Mouse (Mus musculus): Measurements from ENCODE around the gene Gm5089. TPM values are rescaled to one million over a fixed set of nuclear protein-coding genes. Genes with fewer than 3 reads are reported as not detected.

The Gm5089 gene
- polyA plus RNA-seq, 1 experiment from 2014 or later: 0.64 TPM

GRCm38 (mm10) chr14:122426529-122427203 is 24.2 kb downstream of the Gm5089 start:
- Histone ChIP-seq H3K27me3 (ENCODE audit: control insufficient read depth, insufficient read depth, low read length) (no peaks in the 10 kb centered on the region), H3K9ac (ENCODE audit: low read length) (no peak overlapping the region), H3K27ac (ENCODE audit: low read depth, low read length) (peak overlapping the region; percentile 12; the same call in 1 of the 2 replicates), H3K4me3 (ENCODE audit: low read depth, low read length) (no peak overlapping the region), H3K4me1 (ENCODE audit: control insufficient read depth, insufficient read depth, low read length) (peaks cover 2% of the 10 kb centered on the region; the same call in 1 of the 2 replicates), H3K36me3 (ENCODE audit: control insufficient read depth, insufficient read depth, low read length) (no peaks in the 10 kb centered on the region), H3K4me2 (no peak overlapping the region), H3K9me3 (ENCODE audit: control insufficient read depth, low read length) (no peaks in the 10 kb centered on the region)
- peak; percentile 82 for DNase-seq (ENCODE audit: low spot score, missing footprints)
- WGBS: 62% methylated on average over 10 of the region's 10 CpGs
- no peak for ATAC-seq (ENCODE audit: low FRiP score)

DNA sequence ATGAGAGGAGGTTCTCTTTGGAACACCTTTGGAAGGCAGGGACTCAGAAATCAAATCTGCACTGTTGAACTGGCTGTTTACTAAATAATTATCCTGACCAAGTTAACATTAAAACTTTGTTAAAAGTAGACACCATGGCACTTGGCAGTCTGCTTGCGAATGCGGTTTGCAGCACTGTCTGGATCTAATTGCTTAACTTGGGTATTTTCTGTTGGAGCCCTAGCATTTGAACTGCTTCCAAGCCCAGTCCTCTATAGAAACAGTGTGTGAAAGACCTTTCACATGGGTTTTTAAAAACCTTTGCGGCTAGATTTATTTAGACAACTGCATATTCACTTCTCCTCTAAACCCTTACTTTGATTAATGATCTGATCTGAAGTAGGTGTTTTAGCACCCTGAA is 26.5 kb downstream of the Gm5089 start:
- Histone ChIP-seq H3K9me3 (ENCODE audit: control insufficient read depth, low read length) (no peaks in the 10 kb centered on the region), H3K36me3 (ENCODE audit: control insufficient read depth, insufficient read depth, low read length) (no peaks in the 10 kb centered on the region), H3K27ac (ENCODE audit: low read depth, low read length) (no peak overlapping the region), H3K9ac (ENCODE audit: low read length) (no peak overlapping the region), H3K4me3 (ENCODE audit: low read depth, low read length) (no peak overlapping the region), H3K27me3 (ENCODE audit: control insufficient read depth, insufficient read depth, low read length) (no peaks in the 10 kb centered on the region), H3K4me1 (ENCODE audit: control insufficient read depth, insufficient read depth, low read length) (peaks cover 2% of the 10 kb centered on the region; the same call in 1 of the 2 replicates), H3K4me2 (no peak overlapping the region)
- no peak for ATAC-seq (ENCODE audit: low FRiP score)
- DNase-seq (ENCODE audit: low spot score, missing footprints): no peak
- whole genome bisulfite sequencing: 89% methylated on average over 3 of the region's 3 CpGs

DNA sequence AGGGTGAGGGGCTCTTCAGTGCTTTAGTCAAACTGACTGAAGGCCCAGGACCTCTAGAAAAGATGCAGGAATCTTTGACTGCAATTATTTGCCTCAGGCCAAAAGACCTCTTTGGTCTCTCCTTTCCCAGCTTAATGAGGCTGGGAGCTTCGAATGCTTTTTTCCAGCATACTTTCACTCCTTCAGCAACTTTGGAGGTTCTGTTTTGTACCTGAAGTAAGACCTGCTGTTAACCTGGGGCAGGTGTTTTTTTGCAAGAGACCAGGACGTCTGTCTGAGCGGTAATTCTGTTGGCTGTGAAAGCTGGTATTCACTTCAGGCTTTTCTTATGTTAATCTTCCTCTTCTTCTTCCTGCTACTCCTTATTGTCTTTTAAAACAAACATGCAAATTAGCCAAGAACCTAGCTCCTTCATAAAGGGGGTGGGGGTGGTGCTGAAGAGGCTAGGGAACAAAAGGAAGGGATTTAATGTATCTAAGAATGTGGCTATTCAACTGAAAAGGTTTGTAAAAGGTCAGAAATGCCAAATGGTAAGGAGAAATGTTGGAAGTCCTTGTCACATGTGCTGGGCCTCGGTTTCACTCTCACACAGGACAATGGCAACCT is 34.6 kb downstream of the Gm5089 start:
- ATAC-seq (ENCODE audit: low FRiP score): peak; percentile 56; the same call in 1 of the 2 replicates
- no peak overlapping the region for H3K4me3 ChIP-seq (ENCODE audit: low read depth, low read length)
- peaks cover 6% of the 10 kb centered on the region for H3K27me3 ChIP-seq (ENCODE audit: control insufficient read depth, insufficient read depth, low read length)
- no peak overlapping the region; the same call in 1 of the 2 replicates for H3K27ac ChIP-seq (ENCODE audit: low read depth, low read length)
- H3K9me3 ChIP-seq (ENCODE audit: control insufficient read depth, low read length): no peaks in the 10 kb centered on the region
- 4% methylated on average over 4 of the region's 4 CpGs for WGBS
- DNase-seq (ENCODE audit: low spot score, missing footprints): peak; percentile 87
- H3K4me2 ChIP-seq: no peak overlapping the region
- H3K4me1 ChIP-seq (ENCODE audit: control insufficient read depth, insufficient read depth, low read length): peaks cover 10% of the 10 kb centered on the region
- H3K36me3 ChIP-seq (ENCODE audit: control insufficient read depth, insufficient read depth, low read length): no peaks in the 10 kb centered on the region
- H3K9ac ChIP-seq (ENCODE audit: low read length): no peak overlapping the region

DNA sequence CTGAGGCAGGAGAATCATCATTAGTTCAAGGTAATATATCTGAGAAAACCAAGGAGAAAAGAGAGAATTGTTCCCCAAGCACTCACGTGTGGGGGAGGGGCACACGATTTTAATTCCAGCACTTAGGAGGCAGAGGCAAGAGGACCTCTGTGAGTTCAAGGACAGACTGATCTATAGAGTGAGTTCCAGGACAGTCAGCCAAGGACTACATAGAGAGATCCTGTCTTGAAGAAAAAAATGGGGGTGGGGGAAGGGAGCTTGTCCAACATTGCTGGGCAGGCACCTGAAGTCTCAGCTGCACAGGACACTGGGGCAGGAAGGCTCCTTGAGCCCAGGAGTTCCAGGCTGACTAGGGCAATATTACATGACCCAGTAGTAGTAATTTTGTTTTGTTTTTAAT is 36.1 kb downstream of the Gm5089 start:
- Histone ChIP-seq H3K4me3 (ENCODE audit: low read depth, low read length) (no peak overlapping the region), H3K27me3 (ENCODE audit: control insufficient read depth, insufficient read depth, low read length) (peaks cover 18% of the 10 kb centered on the region), H3K4me2 (no peak overlapping the region), H3K9ac (ENCODE audit: low read length) (no peak overlapping the region), H3K9me3 (ENCODE audit: control insufficient read depth, low read length) (no peaks in the 10 kb centered on the region), H3K4me1 (ENCODE audit: control insufficient read depth, insufficient read depth, low read length) (peaks cover 10% of the 10 kb centered on the region), H3K36me3 (ENCODE audit: control insufficient read depth, insufficient read depth, low read length) (no peaks in the 10 kb centered on the region), H3K27ac (ENCODE audit: low read depth, low read length) (no peak overlapping the region)
- no peak for ATAC-seq (ENCODE audit: low FRiP score)
- DNase-seq (ENCODE audit: low spot score, missing footprints): no peak
- WGBS: 93% methylated on average over 2 of the region's 2 CpGs

GRCm38 (mm10) chr14:122413542-122413928 is 37.4 kb downstream of the Gm5089 start:
- DNase-seq (ENCODE audit: low spot score, missing footprints) (peak; percentile 75), ATAC-seq (ENCODE audit: low FRiP score) (no peak)
- Histone ChIP-seq H3K4me1 (ENCODE audit: control insufficient read depth, insufficient read depth, low read length) (peaks cover 10% of the 10 kb centered on the region), H3K27me3 (ENCODE audit: control insufficient read depth, insufficient read depth, low read length) (peaks cover 28% of the 10 kb centered on the region), H3K9me3 (ENCODE audit: control insufficient read depth, low read length) (no peaks in the 10 kb centered on the region), H3K4me2 (no peak overlapping the region), H3K27ac (ENCODE audit: low read depth, low read length) (no peak overlapping the region), H3K9ac (ENCODE audit: low read length) (no peak overlapping the region), H3K36me3 (ENCODE audit: control insufficient read depth, insufficient read depth, low read length) (no peaks in the 10 kb centered on the region), H3K4me3 (ENCODE audit: low read depth, low read length) (no peak overlapping the region)
- 72% methylated on average over 2 of the region's 2 CpGs for WGBS

- ATAC-seq (ENCODE audit: low FRiP score): no peak
- Histone ChIP-seq H3K36me3 (ENCODE audit: control insufficient read depth, insufficient read depth, low read length) (no peaks in the 10 kb centered on the region), H3K27ac (ENCODE audit: low read depth, low read length) (no peak overlapping the region), H3K9me3 (ENCODE audit: control insufficient read depth, low read length) (no peaks in the 10 kb centered on the region), H3K4me2 (no peak overlapping the region), H3K4me3 (ENCODE audit: low read depth, low read length) (no peak overlapping the region), H3K27me3 (ENCODE audit: control insufficient read depth, insufficient read depth, low read length) (peaks cover 34% of the 10 kb centered on the region), H3K4me1 (ENCODE audit: control insufficient read depth, insufficient read depth, low read length) (peaks cover 10% of the 10 kb centered on the region), H3K9ac (ENCODE audit: low read length) (no peak overlapping the region)
- WGBS: 62% methylated on average over 2 of the region's 2 CpGs
- DNase-seq (ENCODE audit: low spot score, missing footprints): peak; percentile 71
Observed at GRCm38 (mm10) chr14:122412841-122413541, 37.9 kb downstream of the Gm5089 start.

GRCm38 (mm10) chr14:122406541-122407219 is 44.2 kb downstream of the Gm5089 start:
- DNase-seq (ENCODE audit: low spot score, missing footprints): peak; percentile 97
- Histone ChIP-seq H3K27me3 (ENCODE audit: control insufficient read depth, insufficient read depth, low read length) (peaks cover 71% of the 10 kb centered on the region), H3K4me1 (ENCODE audit: control insufficient read depth, insufficient read depth, low read length) (peaks cover 37% of the 10 kb centered on the region), H3K36me3 (ENCODE audit: control insufficient read depth, insufficient read depth, low read length) (no peaks in the 10 kb centered on the region), H3K27ac (ENCODE audit: low read depth, low read length) (peak overlapping the region; percentile 55), H3K4me2 (peak overlapping the region; percentile 59), H3K9ac (ENCODE audit: low read length) (peak overlapping the region; percentile 57), H3K9me3 (ENCODE audit: control insufficient read depth, low read length) (no peaks in the 10 kb centered on the region), H3K4me3 (ENCODE audit: low read depth, low read length) (peak overlapping the region; percentile 34)
- WGBS: under 1% methylated on average over 58 of the region's 58 CpGs
- peak; percentile 88 for ATAC-seq (ENCODE audit: low FRiP score)

- ATAC-seq (ENCODE audit: low FRiP score) (no peak), DNase-seq (ENCODE audit: low spot score, missing footprints) (peak; percentile 95)
- Histone ChIP-seq H3K4me3 (ENCODE audit: low read depth, low read length) (peak overlapping the region; percentile 34), H3K9me3 (ENCODE audit: control insufficient read depth, low read length) (no peaks in the 10 kb centered on the region), H3K9ac (ENCODE audit: low read length) (peak overlapping the region; percentile 57), H3K4me1 (ENCODE audit: control insufficient read depth, insufficient read depth, low read length) (peaks cover 38% of the 10 kb centered on the region), H3K4me2 (peak overlapping the region; percentile 59), H3K27ac (ENCODE audit: low read depth, low read length) (peak overlapping the region; percentile 55; the same call in 1 of the 2 replicates), H3K27me3 (ENCODE audit: control insufficient read depth, insufficient read depth, low read length) (peaks cover 72% of the 10 kb centered on the region), H3K36me3 (ENCODE audit: control insufficient read depth, insufficient read depth, low read length) (no peaks in the 10 kb centered on the region)
- 1% methylated on average over 18 of the region's 18 CpGs for WGBS
Observed at GRCm38 (mm10) chr14:122405897-122406540, 44.9 kb downstream of the Gm5089 start.

Measured in midbrain, embryonic 11.5 days (tissue).